In genomic region chr1:134206085-134206484, GRCm38 (mm10) we compare ENCODE assay signal across 13 mouse cellular contexts. TPM values are rescaled to one million over a fixed set of nuclear protein-coding genes. Genes with fewer than 3 reads are reported as not detected.
DNase-seq lines count a peak whose midpoint lies in the region; ATAC-seq and TF ChIP-seq lines count a peak whose summit lies in the region.
"Had no signal": no experiment of that assay in that cellular context is flagged by ENCODE, and none has a peak within 500 bp of the region (broad histone marks: within the 10 kb centered on the region; RNA-seq: fewer than 3 reads in every experiment).

No protein-coding gene starts in this region.

- TF ChIP-seq POLR2A in cerebellum, adult 2 months (IDR thresholded peaks at IDR 0.05; ENCODE audit: borderline replicate concordance, insufficient read depth, low read length): no peak

- no peak for DNase-seq in cerebellum, adult 2 months
- DNase-seq in cerebellum, adult 11 months: no peak
- DNase-seq in lung, embryonic 14.5 days: peak; percentile 23
- no peak for DNase-seq in lung, postnatal 4 days
- no peak for DNase-seq in liver, postnatal 0 days
- DNase-seq in spleen, adult 18-20 months: no peak
- DNase-seq: gastrocnemius, adult 2 months; kidney, postnatal 25 days; midbrain, embryonic 14.5 days had no signal

- ATAC-seq in lung, embryonic 14.5 days (ENCODE audit: insufficient read depth): no peak
- ATAC-seq in intestine, embryonic 15.5 days: peak; percentile 76
- ATAC-seq in liver, postnatal 0 days: 0 out of 2 replicates have a peak, but pooled peaks have one; percentile 28
- no peak for ATAC-seq in forebrain, embryonic 12.5 days (ENCODE audit: low FRiP score)
- ATAC-seq: forebrain, embryonic 13.5 days had no signal

- no peak overlapping the region for H3K4me3 ChIP-seq in cerebellum, adult 2 months (replicated peaks; ENCODE audit: insufficient read depth, low read depth, low read length)
- no peak overlapping the region for H3K4me3 ChIP-seq in lung, embryonic 14.5 days (ENCODE audit: low read depth, low read length)
- no peak overlapping the region for H3K4me3 ChIP-seq in intestine, embryonic 15.5 days (replicated peaks)
- no peak overlapping the region for H3K4me3 ChIP-seq in liver, postnatal 0 days (ENCODE audit: low read depth, low read length)
- no peak overlapping the region for H3K4me3 ChIP-seq in forebrain, embryonic 12.5 days (replicated peaks)
- H3K4me3 ChIP-seq: forebrain, embryonic 13.5 days; gastrocnemius, adult 2 months; limb, embryonic 12.5 days had no signal

- H3K36me3 ChIP-seq in lung, embryonic 14.5 days (ENCODE audit: insufficient read depth): no peaks in the 10 kb centered on the region
- no peaks in the 10 kb centered on the region for H3K36me3 ChIP-seq in intestine, embryonic 15.5 days
- H3K36me3 ChIP-seq in liver, postnatal 0 days (replicated peaks; ENCODE audit: insufficient read depth, low read length): no peaks in the 10 kb centered on the region; the same call in none of the 2 replicates
- no peaks in the 10 kb centered on the region for H3K36me3 ChIP-seq in forebrain, embryonic 12.5 days (replicated peaks)
- H3K36me3 ChIP-seq: limb, embryonic 12.5 days had no signal

- H3K4me2 ChIP-seq in lung, embryonic 14.5 days: no peak overlapping the region
- 0 out of 2 replicates have a peak overlapping the region, but pooled peaks have one; percentile 4 for H3K4me2 ChIP-seq in intestine, embryonic 15.5 days (replicated peaks)
- no peak overlapping the region for H3K4me2 ChIP-seq in liver, postnatal 0 days (ENCODE audit: low read depth, low read length)
- no peak overlapping the region for H3K4me2 ChIP-seq in forebrain, embryonic 12.5 days
- H3K4me2 ChIP-seq: forebrain, embryonic 13.5 days; limb, embryonic 12.5 days had no signal

- H3K9me3 ChIP-seq in lung, embryonic 14.5 days (ENCODE audit: low read depth, low read length): no peaks in the 10 kb centered on the region
- no peaks in the 10 kb centered on the region for H3K9me3 ChIP-seq in intestine, embryonic 15.5 days
- no peaks in the 10 kb centered on the region for H3K9me3 ChIP-seq in liver, postnatal 0 days (ENCODE audit: low read length)
- no peaks in the 10 kb centered on the region for H3K9me3 ChIP-seq in forebrain, embryonic 12.5 days
- H3K9me3 ChIP-seq: forebrain, embryonic 13.5 days; limb, embryonic 12.5 days had no signal

- H3K27ac ChIP-seq in cerebellum, adult 2 months (ENCODE audit: insufficient read depth, low read length): peak overlapping the region; percentile 78
- no peak overlapping the region for H3K27ac ChIP-seq in lung, embryonic 14.5 days (ENCODE audit: low read depth)
- H3K27ac ChIP-seq in intestine, embryonic 15.5 days: peak overlapping the region; percentile 15; the same call in 1 of the 2 replicates
- no peak overlapping the region for H3K27ac ChIP-seq in liver, postnatal 0 days (ENCODE audit: low read depth)
- H3K27ac ChIP-seq in forebrain, embryonic 12.5 days: no peak overlapping the region
- H3K27ac ChIP-seq: forebrain, embryonic 13.5 days; gastrocnemius, adult 2 months; limb, embryonic 12.5 days had no signal

- TF ChIP-seq CTCF in cerebellum, adult 2 months (IDR thresholded peaks at IDR 0.05; ENCODE audit: borderline replicate concordance, insufficient read depth, low read depth, low read length): no peak
- TF ChIP-seq CTCF in lung, embryonic 14.5 days (IDR thresholded peaks at IDR 0.05; ENCODE audit: low read depth): no peak
- no peak for TF ChIP-seq CTCF in liver, postnatal 0 days (IDR thresholded peaks at IDR 0.05; ENCODE audit: low read depth)

- WGBS in cerebellum, adult 2 months: 52% methylated on average over 5 of the region's 5 CpGs
- 12% methylated on average over 5 of the region's 5 CpGs for WGBS in lung, embryonic 14.5 days
- WGBS in intestine, embryonic 15.5 days: 18% methylated on average over 5 of the region's 5 CpGs
- WGBS in liver, postnatal 0 days (ENCODE audit: insufficient replicate concordance): 33% methylated on average over 5 of the region's 5 CpGs
- 55% methylated on average over 5 of the region's 5 CpGs for WGBS in forebrain, embryonic 12.5 days

- H3K9ac ChIP-seq in lung, embryonic 14.5 days: no peak overlapping the region
- no peak overlapping the region for H3K9ac ChIP-seq in intestine, embryonic 15.5 days
- H3K9ac ChIP-seq in liver, postnatal 0 days (replicated peaks): no peak overlapping the region
- no peak overlapping the region for H3K9ac ChIP-seq in forebrain, embryonic 12.5 days
- H3K9ac ChIP-seq: forebrain, embryonic 13.5 days; limb, embryonic 12.5 days had no signal

- H3K4me1 ChIP-seq in cerebellum, adult 2 months (ENCODE audit: control insufficient read depth, insufficient read depth, low read length): peaks cover 51% of the 10 kb centered on the region
- H3K4me1 ChIP-seq in lung, embryonic 14.5 days (ENCODE audit: insufficient read depth): 0 out of 2 replicates have a peak, but pooled peaks cover 2% of the 10 kb centered on the region
- peaks cover 20% of the 10 kb centered on the region for H3K4me1 ChIP-seq in intestine, embryonic 15.5 days (replicated peaks)
- H3K4me1 ChIP-seq in liver, postnatal 0 days (ENCODE audit: insufficient read depth): no peaks in the 10 kb centered on the region
- H3K4me1 ChIP-seq in forebrain, embryonic 12.5 days: 0 out of 2 replicates have a peak, but pooled peaks cover 3% of the 10 kb centered on the region

- H3K27me3 ChIP-seq in cerebellum, adult 2 months (ENCODE audit: control insufficient read depth, insufficient read depth, low read length): no peaks in the 10 kb centered on the region
- H3K27me3 ChIP-seq in lung, embryonic 14.5 days (ENCODE audit: insufficient read depth, low read length): no peaks in the 10 kb centered on the region
- H3K27me3 ChIP-seq in intestine, embryonic 15.5 days (replicated peaks): no peaks in the 10 kb centered on the region
- H3K27me3 ChIP-seq in liver, postnatal 0 days (ENCODE audit: insufficient read depth, low read length): no peaks in the 10 kb centered on the region
- peaks cover 24% of the 10 kb centered on the region for H3K27me3 ChIP-seq in forebrain, embryonic 12.5 days

- TF ChIP-seq EP300 in liver, postnatal 0 days (IDR thresholded peaks at IDR 0.05; ENCODE audit: low read depth): no peak

RNA-seq across cellular contexts. Expression of gene Mybph, which starts 12.8 kb away (rescaled TPM):
- polyA plus RNA-seq in cerebellum, adult 2 months (2012; rRNA removed): 0.14 and 0.18 TPM in 2 replicates
- polyA plus RNA-seq in lung, embryonic 14.5 days (2014; fragmentation: Nextera tagmentation; extraction: Ambion mirVana): not detected in 2 replicates
- polyA plus RNA-seq in intestine, embryonic 15.5 days (2015; fragmentation: Nextera tagmentation; extraction: Ambion mirVana): 0.15 and 0.52 TPM in 2 replicates
- polyA plus RNA-seq in liver, postnatal 0 days (2015; fragmentation: Nextera tagmentation; extraction: Ambion mirVana): 0.14 TPM in 1 of 2 replicates, not detected in the other
- 0.15 and 0.34 TPM in 2 replicates for polyA plus RNA-seq in forebrain, embryonic 12.5 days (2016; fragmentation: Nextera tagmentation; extraction: Ambion mirVana)
- polyA plus RNA-seq: forebrain, embryonic 13.5 days had no signal

RNA-seq across cellular contexts. Expression of gene Chil1, which starts 24.1 kb away (rescaled TPM):
- 19.8 and 24.2 TPM in 2 replicates for polyA plus RNA-seq in cerebellum, adult 2 months (2012; rRNA removed)
- polyA plus RNA-seq in lung, embryonic 14.5 days (2014; fragmentation: Nextera tagmentation; extraction: Ambion mirVana): 0.54 TPM in 1 of 2 replicates, not detected in the other
- 0.44 and 0.58 TPM in 2 replicates for polyA plus RNA-seq in intestine, embryonic 15.5 days (2015; fragmentation: Nextera tagmentation; extraction: Ambion mirVana)
- 18.8 and 19.3 TPM in 2 replicates for polyA plus RNA-seq in liver, postnatal 0 days (2015; fragmentation: Nextera tagmentation; extraction: Ambion mirVana)
- 1.9 and 2.5 TPM in 2 replicates for polyA plus RNA-seq in forebrain, embryonic 12.5 days (2016; fragmentation: Nextera tagmentation; extraction: Ambion mirVana)

RNA-seq across cellular contexts. Expression of gene Adora1, which starts 29.1 kb away (rescaled TPM):
- polyA plus RNA-seq in cerebellum, adult 2 months (2012; rRNA removed): 154 and 160 TPM in 2 replicates
- 0.30 and 0.92 TPM in 2 replicates for polyA plus RNA-seq in lung, embryonic 14.5 days (2014; fragmentation: Nextera tagmentation; extraction: Ambion mirVana)
- 4.0 and 8.3 TPM in 2 replicates for polyA plus RNA-seq in intestine, embryonic 15.5 days (2015; fragmentation: Nextera tagmentation; extraction: Ambion mirVana)
- 6.4 and 8.3 TPM in 2 replicates for polyA plus RNA-seq in liver, postnatal 0 days (2015; fragmentation: Nextera tagmentation; extraction: Ambion mirVana)
- polyA plus RNA-seq in forebrain, embryonic 12.5 days (2016; fragmentation: Nextera tagmentation; extraction: Ambion mirVana): 1.4 and 1.8 TPM in 2 replicates

Comparison
In these comparisons a context has a peak if more than half of its experiments do, and no peak if none do; other contexts are left out.
1. H3K27ac ChIP-seq: peak in cerebellum, adult 2 months (single experiment) and intestine, embryonic 15.5 days (single experiment); none in lung, embryonic 14.5 days (single experiment), liver, postnatal 0 days (single experiment) and forebrain, embryonic 12.5 days (single experiment).
2. ATAC-seq: peak in intestine, embryonic 15.5 days (single experiment) and liver, postnatal 0 days (single experiment); none in lung, embryonic 14.5 days (single experiment) and forebrain, embryonic 12.5 days (single experiment).
3. RNA of gene Adora1, which starts 29.1 kb away (polyA plus RNA-seq): 154 to 160 TPM in cerebellum, adult 2 months; 6.4 to 8.3 TPM in liver, postnatal 0 days, 4.0 to 8.3 TPM in intestine, embryonic 15.5 days, 1.4 to 1.8 TPM in forebrain, embryonic 12.5 days and 0.30 to 0.92 TPM in lung, embryonic 14.5 days; every median in the first group is over 10 times any median in the second.